Mouse (Mus musculus): ENCODE measurements around the gene Tktl1. TPM values are rescaled to one million over a fixed set of nuclear protein-coding genes. Genes with fewer than 3 reads are reported as not detected.
"Not testable (repeated sequence)": the region's sequence is repeated elsewhere in the genome, so short reads cannot be mapped to it uniquely, and the experiment has no call there.

Gene Tktl1
- not detected in 2 replicates for total RNA-seq (2014; rRNA removed)
- polyA plus RNA-seq (2015; fragmentation: Nextera tagmentation; extraction: Ambion mirVana): 0.06 TPM in 1 of 2 replicates, not detected in the other

- no peak for DNase-seq (ENCODE audit: low spot score)
- Histone ChIP-seq H3K27me3 (ENCODE audit: insufficient read depth, low read length) (no peaks in the 10 kb centered on the region), H3K9me3 (ENCODE audit: low read length) (no peaks in the 10 kb centered on the region), H3K4me3 (ENCODE audit: low read depth, low read length) (no peak within 1 kb of the TSS), H3K36me3 (ENCODE audit: insufficient read depth, low read length) (no peaks in the 10 kb centered on the region), H3K4me2 (ENCODE audit: low read depth, low read length, poor library complexity, severe bottlenecking) (no peak within 1 kb of the TSS), H3K4me1 (ENCODE audit: insufficient read depth, low read length) (no peaks in the 10 kb centered on the region), H3K9ac (replicated peaks; ENCODE audit: low read length, poor library complexity, severe bottlenecking) (no peak within 1 kb of the TSS), H3K27ac (ENCODE audit: low read depth, low read length) (no peak within 1 kb of the TSS)
- ATAC-seq (ENCODE audit: low FRiP score): no peak
- 87% methylated on average over 17 of the region's 17 CpGs for WGBS
- no peak for TF ChIP-seq CTCF (IDR thresholded peaks at IDR 0.05)
Measured at GRCm38 (mm10) chrX:74176959-74177358, at the start of gene Tktl1. Tktl1 (plus strand) TSS chrX:74177259.

GRCm38 (mm10) chrX:74135263-74135662, 41.8 kb upstream of the Tktl1 start, which contains the start of gene Mecp2:
Mecp2 (minus strand) TSS chrX:74135363.
- H3K27ac ChIP-seq (ENCODE audit: low read depth, low read length): not testable (repeated sequence)

DNA sequence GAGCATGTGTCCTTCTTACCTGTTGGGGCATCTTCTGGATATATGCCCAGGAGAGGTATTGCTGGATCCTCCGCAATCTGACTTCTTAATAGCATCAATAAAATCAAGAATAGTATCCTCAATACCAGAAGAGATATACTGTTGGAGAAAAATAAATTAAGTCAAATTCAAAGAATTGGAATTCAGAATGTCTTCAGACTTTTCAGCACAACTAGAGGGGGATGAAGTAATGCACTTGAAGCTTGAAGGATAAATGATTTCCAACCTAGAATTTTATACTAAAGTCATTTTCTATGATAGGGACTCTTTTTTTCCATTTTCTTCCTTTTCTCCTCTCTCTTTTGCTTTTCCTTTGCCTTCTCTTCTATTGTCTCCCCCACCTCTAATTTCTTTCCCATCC, 9.3 kb upstream of the Tktl1 start, which contains the start of gene Tex28:
Gene Tex28 (minus strand): TSS at position 101 of the 400 bp plus-strand sequence.
- no peak for TF ChIP-seq CTCF (IDR thresholded peaks at IDR 0.05)
- Histone ChIP-seq H3K4me2 (ENCODE audit: low read depth, low read length, poor library complexity, severe bottlenecking) (no peak within 1 kb of the TSS), H3K36me3 (ENCODE audit: insufficient read depth, low read length) (no peaks in the 10 kb centered on the region), H3K4me1 (ENCODE audit: insufficient read depth, low read length) (no peaks in the 10 kb centered on the region), H3K27ac (ENCODE audit: low read depth, low read length) (no peak within 1 kb of the TSS), H3K9me3 (ENCODE audit: low read length) (no peaks in the 10 kb centered on the region), H3K9ac (replicated peaks; ENCODE audit: low read length, poor library complexity, severe bottlenecking) (no peak within 1 kb of the TSS), H3K27me3 (ENCODE audit: insufficient read depth, low read length) (no peaks in the 10 kb centered on the region), H3K4me3 (ENCODE audit: low read depth, low read length) (no peak within 1 kb of the TSS)
- DNase-seq (ENCODE audit: low spot score) (no peak), ATAC-seq (ENCODE audit: low FRiP score) (no peak)
- WGBS: 89% methylated on average over 1 of the region's 1 CpGs

More at GRCm38 (mm10) chrX:74135263-74135662, 41.8 kb upstream of the Tktl1 start, which contains the start of gene Mecp2:
- not testable (repeated sequence) for H3K4me2 ChIP-seq (ENCODE audit: low read depth, low read length, poor library complexity, severe bottlenecking); H3K4me3 ChIP-seq (ENCODE audit: low read depth, low read length); H3K9me3 ChIP-seq (ENCODE audit: low read length); ATAC-seq (ENCODE audit: low FRiP score); H3K9ac ChIP-seq (replicated peaks; ENCODE audit: low read length, poor library complexity, severe bottlenecking); H3K4me1 ChIP-seq (ENCODE audit: insufficient read depth, low read length); H3K36me3 ChIP-seq (ENCODE audit: insufficient read depth, low read length); H3K27me3 ChIP-seq (ENCODE audit: insufficient read depth, low read length); DNase-seq (ENCODE audit: low spot score)
- 21% methylated on average over 1 of the region's 1 CpGs for WGBS

- Histone ChIP-seq H3K4me2 (ENCODE audit: low read depth, low read length, poor library complexity, severe bottlenecking) (no peak overlapping the region), H3K9ac (replicated peaks; ENCODE audit: low read length, poor library complexity, severe bottlenecking) (no peak overlapping the region), H3K4me3 (ENCODE audit: low read depth, low read length) (no peak overlapping the region), H3K27me3 (ENCODE audit: insufficient read depth, low read length) (no peaks in the 10 kb centered on the region), H3K36me3 (ENCODE audit: insufficient read depth, low read length) (no peaks in the 10 kb centered on the region), H3K27ac (ENCODE audit: low read depth, low read length) (no peak overlapping the region), H3K4me1 (ENCODE audit: insufficient read depth, low read length) (no peaks in the 10 kb centered on the region), H3K9me3 (ENCODE audit: low read length) (no peaks in the 10 kb centered on the region)
- ATAC-seq (ENCODE audit: low FRiP score): no peak
- no peak for TF ChIP-seq CTCF (IDR thresholded peaks at IDR 0.05)
- WGBS: 89% methylated on average over 2 of the region's 2 CpGs
- no peak for DNase-seq (ENCODE audit: low spot score)
Measured at GRCm38 (mm10) chrX:74203556-74203955, 26.5 kb downstream of the Tktl1 start.

GRCm38 (mm10) chrX:74218496-74218895, 41.4 kb downstream of the Tktl1 start:
- Histone ChIP-seq H3K36me3 (ENCODE audit: insufficient read depth, low read length) (no peaks in the 10 kb centered on the region; the same call in 1 of the 2 replicates), H3K4me3 (ENCODE audit: low read depth, low read length) (no peak overlapping the region), H3K9me3 (ENCODE audit: low read length) (no peaks in the 10 kb centered on the region), H3K27me3 (ENCODE audit: insufficient read depth, low read length) (no peaks in the 10 kb centered on the region), H3K4me2 (ENCODE audit: low read depth, low read length, poor library complexity, severe bottlenecking) (no peak overlapping the region), H3K9ac (replicated peaks; ENCODE audit: low read length, poor library complexity, severe bottlenecking) (no peak overlapping the region), H3K27ac (ENCODE audit: low read depth, low read length) (no peak overlapping the region), H3K4me1 (ENCODE audit: insufficient read depth, low read length) (no peaks in the 10 kb centered on the region)
- WGBS: 91% methylated on average over 4 of the region's 4 CpGs
- no peak for TF ChIP-seq CTCF (IDR thresholded peaks at IDR 0.05)
- no peak for ATAC-seq (ENCODE audit: low FRiP score)
- DNase-seq (ENCODE audit: low spot score): no peak

DNA sequence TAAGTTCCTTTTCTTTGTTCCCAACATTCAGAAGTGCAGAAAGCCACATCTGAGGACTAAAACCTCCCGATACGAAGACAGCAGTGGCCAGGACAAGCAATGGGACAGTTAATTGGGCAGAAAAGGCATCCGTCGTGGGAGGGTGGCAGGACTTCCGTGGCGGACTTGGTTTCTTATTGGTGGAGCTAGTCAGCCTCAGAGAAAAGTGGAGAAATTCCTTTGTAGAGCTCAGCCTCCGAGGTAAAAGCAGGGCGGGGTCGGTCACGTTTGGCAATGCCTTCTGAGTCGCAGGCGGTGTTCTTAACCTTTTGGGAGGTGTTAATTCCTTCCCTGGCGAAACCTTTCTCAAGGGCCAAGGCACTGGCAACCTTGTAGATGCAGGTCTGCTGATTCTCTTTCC, 42.4 kb downstream of the Tktl1 start:
- Histone ChIP-seq H3K4me2 (ENCODE audit: low read depth, low read length, poor library complexity, severe bottlenecking) (no peak overlapping the region), H3K4me3 (ENCODE audit: low read depth, low read length) (no peak overlapping the region), H3K4me1 (ENCODE audit: insufficient read depth, low read length) (no peaks in the 10 kb centered on the region), H3K36me3 (ENCODE audit: insufficient read depth, low read length) (no peaks in the 10 kb centered on the region; the same call in 1 of the 2 replicates), H3K27me3 (ENCODE audit: insufficient read depth, low read length) (no peaks in the 10 kb centered on the region), H3K9ac (replicated peaks; ENCODE audit: low read length, poor library complexity, severe bottlenecking) (no peak overlapping the region), H3K9me3 (ENCODE audit: low read length) (no peaks in the 10 kb centered on the region), H3K27ac (ENCODE audit: low read depth, low read length) (no peak overlapping the region)
- TF ChIP-seq CTCF (IDR thresholded peaks at IDR 0.05): no peak
- 67% methylated on average over 13 of the region's 13 CpGs for WGBS
- DNase-seq (ENCODE audit: low spot score): no peak
- ATAC-seq (ENCODE audit: low FRiP score): no peak

GRCm38 (mm10) chrX:74220099-74220498, 43.0 kb downstream of the Tktl1 start:
- not testable (repeated sequence) for H3K4me2 ChIP-seq (ENCODE audit: low read depth, low read length, poor library complexity, severe bottlenecking); H3K4me3 ChIP-seq (ENCODE audit: low read depth, low read length); H3K9me3 ChIP-seq (ENCODE audit: low read length); H3K36me3 ChIP-seq (ENCODE audit: insufficient read depth, low read length); H3K27ac ChIP-seq (ENCODE audit: low read depth, low read length); H3K27me3 ChIP-seq (ENCODE audit: insufficient read depth, low read length); H3K4me1 ChIP-seq (ENCODE audit: insufficient read depth, low read length); DNase-seq (ENCODE audit: low spot score); ATAC-seq (ENCODE audit: low FRiP score); H3K9ac ChIP-seq (replicated peaks; ENCODE audit: low read length, poor library complexity, severe bottlenecking)
- WGBS: 56% methylated on average over 1 of the region's 1 CpGs

All from midbrain, postnatal 0 days (tissue).